ENCODE assay signal across 9 mouse cellular contexts in the genomic region with DNA sequence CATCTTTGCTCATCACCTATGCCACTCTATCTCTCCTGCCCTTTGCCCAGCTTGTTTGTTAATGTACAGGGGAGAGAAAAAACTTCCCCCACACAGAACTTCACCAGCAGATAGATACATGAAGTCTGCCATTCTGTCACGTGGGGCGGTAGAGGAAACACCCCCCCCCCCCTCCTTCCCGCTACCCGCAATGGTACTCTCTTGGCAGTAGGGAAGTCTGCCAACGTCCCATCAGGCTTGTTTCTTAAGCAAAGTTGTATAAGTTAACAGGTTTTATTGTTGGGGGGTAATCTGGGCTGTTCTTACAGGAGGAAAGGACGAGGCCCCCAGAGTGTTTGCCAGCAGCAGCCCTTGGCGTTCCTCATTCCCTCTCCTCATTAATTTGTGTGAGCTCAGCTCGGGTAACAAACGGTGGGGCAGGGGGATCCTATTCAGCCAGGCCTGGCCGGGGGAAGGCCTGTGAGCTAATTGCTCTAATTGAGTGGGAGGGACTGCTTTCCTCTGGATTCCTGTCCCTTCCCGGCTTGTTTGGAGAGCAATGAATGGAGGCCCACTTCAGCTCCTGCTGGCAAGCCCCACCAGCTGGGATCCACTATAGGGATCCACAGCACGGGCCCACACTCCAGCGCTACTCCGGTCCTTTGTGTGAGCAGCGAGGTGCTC.
A peak's percentile ranks its signal among the peaks of the same experiment; 100 is the strongest.
DNase-seq lines count a peak whose midpoint lies in the region; ATAC-seq and TF ChIP-seq lines count a peak whose summit lies in the region.
"Had no signal": no experiment of that assay in that cellular context is flagged by ENCODE, and none has a peak within 500 bp of the region (broad histone marks: within the 10 kb centered on the region; RNA-seq: fewer than 3 reads in every experiment).

No protein-coding gene starts in this region.

- no peak overlapping the region for H3K4me3 ChIP-seq in heart, embryonic 10.5 days
- no peak overlapping the region for H3K4me3 ChIP-seq in bone marrow, adult 2 months (replicated peaks; ENCODE audit: control insufficient read depth, low read depth, low read length)

- H3K27ac ChIP-seq in heart, embryonic 10.5 days = peak overlapping the region; percentile 44; the same call in 1 of the 2 replicates
- H3K27ac ChIP-seq in bone marrow, adult 2 months (ENCODE audit: control insufficient read depth, insufficient read depth, low read depth, low read length, poor library complexity) = peak overlapping the region; percentile 4; the same call in 1 of the 2 replicates

- no peaks in the 10 kb centered on the region for H3K36me3 ChIP-seq in heart, embryonic 10.5 days

- no peak for DNase-seq in heart, embryonic 10.5 days (ENCODE audit: low spot score)
- DNase-seq in heart, postnatal 14 days = no peak
- peak; percentile 74 for DNase-seq in forelimb bud, embryonic 11.5 days (ENCODE audit: low read depth, low spot score)
- DNase-seq in gastrocnemius, postnatal 4 days (ENCODE audit: low spot score in 2 of 2) = no peak
- no peak for DNase-seq in thymus, postnatal 4 days
- DNase-seq in gastrocnemius, postnatal 14 days = no peak
- DNase-seq: heart, postnatal 10 days had no signal

- H3K4me1 ChIP-seq in heart, embryonic 10.5 days = peaks cover 12% of the 10 kb centered on the region
- H3K4me1 ChIP-seq in bone marrow, adult 2 months (ENCODE audit: control insufficient read depth, insufficient read depth, low read length) = peaks cover 4% of the 10 kb centered on the region

- 20% methylated on average over 15 of the region's 15 CpGs for WGBS in heart, embryonic 10.5 days
- WGBS in bone marrow, adult 2 months = 38% methylated on average over 15 of the region's 15 CpGs

- intact Hi-C loops in heart, postnatal 14 days (cut with DNase I) = no loop called here
- intact Hi-C loops in gastrocnemius, postnatal 14 days (cut with DNase I; ENCODE audit: low total_unique reads) = no loop called here

- TF ChIP-seq POLR2A in bone marrow, adult 2 months (IDR thresholded peaks at IDR 0.05; ENCODE audit: borderline replicate concordance, control insufficient read depth, low read depth, low read length) = no peak

- 0 out of 2 replicates have a peak, but pooled peaks cover 3% of the 10 kb centered on the region for H3K27me3 ChIP-seq in heart, embryonic 10.5 days (ENCODE audit: insufficient read depth, poor library complexity, severe bottlenecking)

- peak; percentile 57 for ATAC-seq in megakaryocyte, adult 5-6 weeks (ENCODE audit: poor library complexity, severe bottlenecking)

- no peak for TF ChIP-seq CTCF in bone marrow, adult 2 months (IDR thresholded peaks at IDR 0.05; ENCODE audit: control insufficient read depth, insufficient read depth, low read length)

- H3K9me3 ChIP-seq in heart, embryonic 10.5 days = no peaks in the 10 kb centered on the region
